Mouse (Mus musculus): ENCODE results near the gene Rfpl4.
A peak's percentile ranks its signal among the peaks of the same experiment; 100 is the strongest.

DNA sequence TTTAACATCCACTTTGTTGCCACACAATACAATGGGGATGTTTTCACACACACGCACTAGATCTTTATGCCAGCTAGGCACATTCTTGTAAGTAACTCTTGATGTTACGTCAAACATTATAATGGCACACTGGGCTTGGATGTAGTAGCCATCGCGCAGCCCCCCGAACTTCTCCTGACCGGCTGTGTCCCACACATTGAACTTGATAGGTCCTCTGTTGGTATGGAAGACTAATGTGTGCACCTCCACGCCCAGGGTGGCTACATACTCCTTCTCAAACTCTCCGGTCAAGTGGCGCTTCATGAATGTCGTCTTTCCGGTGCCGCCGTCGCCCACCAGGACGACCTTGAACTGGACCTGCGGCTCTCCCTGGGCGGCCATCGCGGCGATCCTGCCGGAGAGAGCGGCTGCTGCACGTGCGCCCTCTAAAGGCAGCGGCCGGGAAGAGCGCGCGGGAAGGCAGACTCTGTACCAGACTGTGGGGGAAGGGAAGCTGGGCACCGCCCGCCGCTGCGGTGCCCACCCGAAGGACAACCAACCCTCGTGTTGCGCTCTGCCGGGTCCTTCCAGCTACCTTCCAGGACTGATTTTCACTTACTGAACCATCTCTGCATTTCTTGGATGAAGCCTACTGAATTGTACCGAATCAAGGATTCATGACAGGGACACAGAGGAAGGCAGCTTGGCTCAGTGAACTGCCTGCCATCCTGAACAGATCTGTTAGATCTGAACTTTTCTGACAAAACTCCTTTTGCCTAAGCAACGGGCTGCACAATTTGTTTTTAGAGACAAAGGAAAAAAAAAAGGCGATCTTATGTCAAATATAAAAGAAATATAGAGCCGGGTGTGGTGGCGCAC lies 9.0 kb upstream of the Rfpl4 start, which contains the start of gene Rasl2-9:
- peak; percentile 52 for TF ChIP-seq CTCF (IDR thresholded peaks at IDR 0.05; ENCODE audit: low read depth, low read length)
- no peak for TF ChIP-seq POLR2A (IDR thresholded peaks at IDR 0.05; ENCODE audit: borderline replicate concordance, low read depth, low read length)
